Mouse (Mus musculus): ENCODE measurements at regions not wholly inside any gene's neighbourhood (a gene's known extent, or its start where the extent isn't known, plus 50 kb on each side); places are given as distances from the start of the nearest gene placed in this dataset.

DNA sequence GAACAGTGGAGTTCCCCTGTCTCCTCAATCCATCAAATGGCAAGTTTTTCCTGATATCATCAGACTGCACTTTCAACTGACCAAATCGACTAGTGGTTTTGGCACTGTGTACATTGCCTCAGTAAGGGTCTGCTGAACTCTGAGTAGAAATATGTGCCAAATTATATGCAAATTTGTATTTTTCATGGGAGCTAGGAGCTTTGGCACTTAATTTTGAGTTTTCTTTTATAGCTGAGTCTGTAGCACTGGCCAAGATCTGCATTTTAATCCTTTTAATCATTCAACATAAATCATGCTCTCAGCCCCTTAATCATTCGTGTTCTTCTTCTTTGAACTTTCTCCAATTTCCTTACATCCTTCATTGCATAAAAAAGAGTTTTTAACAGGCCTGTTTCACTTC lies 1678.5 kb upstream of the 5930422O12Rik start:
- DNase-seq, result no peak

DNA sequence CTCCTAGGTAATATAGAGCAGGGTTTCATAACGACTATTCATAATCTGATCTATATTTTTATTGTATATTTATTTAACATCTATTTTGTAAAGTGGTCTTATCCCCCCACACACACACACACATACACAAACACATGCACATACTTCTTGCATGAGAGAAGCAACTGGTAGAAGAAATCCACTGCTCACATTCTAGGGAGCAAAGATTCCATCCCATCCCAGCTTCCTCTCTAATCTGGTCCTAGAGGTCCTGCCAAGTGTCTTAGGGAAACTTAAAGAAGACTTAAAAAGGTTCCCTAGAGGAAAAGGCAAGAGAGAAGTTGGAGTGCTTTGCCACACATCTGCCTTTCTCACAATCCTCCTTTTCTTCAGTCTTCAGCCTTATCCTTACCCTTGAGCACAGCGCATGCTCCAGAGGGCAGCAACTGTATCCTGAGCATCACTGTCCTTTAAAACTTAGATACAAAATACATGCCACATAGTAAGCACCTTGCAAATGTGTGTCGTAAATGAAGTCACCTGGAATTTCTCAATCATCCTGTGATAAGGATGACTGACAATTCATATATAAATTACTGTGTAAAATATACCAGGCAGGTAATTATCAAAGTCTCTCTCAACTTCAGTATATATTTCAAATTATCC lies 1677.9 kb upstream of the 5930422O12Rik start:
- no peak for DNase-seq

DNA sequence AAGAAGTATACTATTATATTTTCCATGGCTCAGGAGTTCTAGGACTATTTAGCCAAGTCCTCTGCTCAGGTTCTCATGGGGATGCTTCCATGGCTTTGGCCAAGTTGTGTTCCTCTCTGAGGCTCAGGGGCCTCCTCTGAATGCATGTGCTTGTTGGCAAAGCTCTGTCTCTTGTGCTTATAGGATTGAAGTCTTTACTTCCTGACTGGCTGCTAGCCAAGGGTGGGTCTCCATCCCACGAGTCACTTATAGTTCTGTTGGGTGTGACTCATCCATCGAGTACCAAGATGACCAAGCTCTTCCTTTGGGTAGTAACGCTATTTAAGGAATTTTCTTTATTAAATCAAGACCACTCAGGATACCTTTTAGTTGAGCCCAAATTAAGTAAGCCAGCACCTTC lies 1672.8 kb upstream of the 5930422O12Rik start:
- no peak for DNase-seq

DNA sequence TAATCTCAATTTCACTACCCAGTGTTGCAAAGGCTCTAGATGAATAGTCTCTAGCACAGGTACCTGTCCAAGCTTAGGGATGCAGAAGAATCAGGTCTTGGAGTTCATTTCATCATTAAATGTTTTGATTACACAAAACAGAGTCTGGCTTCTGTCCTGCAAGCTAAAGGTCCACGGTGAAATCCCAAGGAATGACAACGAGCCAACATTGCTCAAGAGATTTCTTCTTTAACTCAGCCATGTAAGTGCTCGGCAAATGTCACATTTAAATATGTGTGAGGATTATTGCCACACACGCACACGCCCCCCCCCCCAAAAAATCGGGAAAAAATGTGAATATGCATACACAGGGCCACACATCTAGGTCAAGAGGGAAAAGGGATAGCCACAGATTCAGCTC lies 1666.4 kb upstream of the 5930422O12Rik start:
- DNase-seq, result no peak

All from lung, postnatal 14 days (tissue).